Mouse (Mus musculus) thymus, adult 2 months (tissue): Measurements from ENCODE around the gene Gcn1l1.

ENCODE experiments used
- CTCF ChIP-seq: fragments of 200-500 bp; IDR thresholded peaks from 2 replicates; pipeline ENCODE4 v1.5.1; 2012; ENCODE audit warnings: mild to moderate bottlenecking, control low read depth, low read length, moderate library complexity, borderline replicate concordance; ENCODE audit not compliant: control insufficient read depth, poor library complexity, insufficient read depth; ENCODE audit errors: extremely low read depth
- POLR2A ChIP-seq: fragments of 200-500 bp; IDR thresholded peaks from 2 replicates; pipeline ENCODE4 v1.6.1; 2012; ENCODE audit warnings: mild to moderate bottlenecking, low read length, control low read depth, moderate library complexity; ENCODE audit not compliant: control insufficient read depth, poor library complexity, insufficient read depth; ENCODE audit errors: extremely low read depth

DNA sequence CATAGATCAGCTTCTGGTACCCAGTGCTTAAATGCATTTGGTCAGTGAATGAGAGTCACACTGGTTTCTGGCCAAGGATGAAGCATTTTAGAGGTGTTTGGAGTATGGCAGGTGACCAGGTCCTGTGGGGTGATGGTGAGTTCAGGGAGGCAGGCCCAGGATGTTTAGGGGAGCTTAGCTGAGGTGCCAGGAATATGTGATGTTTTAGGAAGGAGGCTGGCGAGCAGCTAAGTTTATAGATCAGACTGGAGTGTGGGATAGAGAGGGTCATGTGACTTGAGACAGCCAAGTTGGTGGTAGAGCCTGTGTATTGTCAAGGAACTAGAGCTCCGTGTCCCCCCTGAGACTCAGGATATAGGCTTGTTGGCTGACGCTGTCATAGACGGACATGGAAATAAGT is 68.0 kb downstream of the Gcn1l1 start:
- TF ChIP-seq CTCF (no peak), POLR2A (no peak)
